21 mouse cellular contexts compared by ENCODE assay signal in genomic region chr10:3406280-3406679, GRCm38 (mm10). TPM values are rescaled to one million over a fixed set of nuclear protein-coding genes. Genes with fewer than 3 reads are reported as not detected.
DNase-seq lines count a peak whose midpoint lies in the region; ATAC-seq and TF ChIP-seq lines count a peak whose summit lies in the region.
"Had no signal": no experiment of that assay in that cellular context is flagged by ENCODE, and none has a peak within 500 bp of the region (broad histone marks: within the 10 kb centered on the region; RNA-seq: fewer than 3 reads in every experiment).

No protein-coding gene starts in this region.

- no peak overlapping the region for H3K27ac ChIP-seq in left cerebral cortex, adult 2 months
- H3K27ac ChIP-seq in forebrain, embryonic 10.5 days: no peak overlapping the region
- H3K27ac ChIP-seq: heart, embryonic 10.5 days; kidney, embryonic 15.5 days had no signal

- peak; percentile 24 for TF ChIP-seq CTCF in left cerebral cortex, adult 2 months (IDR thresholded peaks at IDR 0.05)
- peak; percentile 35 for TF ChIP-seq CTCF in Patski (IDR thresholded peaks at IDR 0.05)

- H3K4me3 ChIP-seq in left cerebral cortex, adult 2 months: no peak overlapping the region
- no peak overlapping the region for H3K4me3 ChIP-seq in forebrain, embryonic 10.5 days
- H3K4me3 ChIP-seq: heart, embryonic 10.5 days; kidney, embryonic 15.5 days had no signal

- ATAC-seq in Patski: no peak
- ATAC-seq: forebrain, postnatal 0 days had no signal

- DNase-seq in heart, adult 11 months: peak; percentile 70
- DNase-seq in heart, adult 9 months (ENCODE audit: low spot score in 2 of 2): no peak
- DNase-seq in left cerebral cortex, adult 2 months (ENCODE audit: extremely low spot score in 1 of 2, low spot score in 2 of 2): no peak
- DNase-seq in left cerebral cortex, adult 9 months (ENCODE audit: low spot score in 2 of 2): no peak
- DNase-seq in 416B (ENCODE audit: low read depth) (peak; percentile 1), Patski (ENCODE audit: low read depth, low spot score) (no peak)
- no peak for DNase-seq in forebrain, embryonic 10.5 days (ENCODE audit: extremely low spot score, low spot score)
- DNase-seq: adrenal gland, postnatal 14 days; B cell, adult 2 months; cerebellum, adult 9-10 months; forebrain, postnatal 0 days; gastrocnemius, postnatal 25 days; heart, postnatal 10 days; kidney, adult 11 months; lung, adult 2 months had no signal

- intact Hi-C loops in left cerebral cortex, adult 2 months (cut with DNase I): no loop called here

- WGBS in forebrain, embryonic 10.5 days: 84% methylated on average over 2 of the region's 2 CpGs

- H3K9me3 ChIP-seq in forebrain, embryonic 10.5 days: no peaks in the 10 kb centered on the region; the same call in 1 of the 2 replicates
- H3K9me3 ChIP-seq: G1E; heart, embryonic 10.5 days; kidney, embryonic 15.5 days had no signal

- H3K27me3 ChIP-seq in Patski: no peaks in the 10 kb centered on the region
- no peaks in the 10 kb centered on the region for H3K27me3 ChIP-seq in forebrain, embryonic 10.5 days (ENCODE audit: poor library complexity, severe bottlenecking)
- H3K27me3 ChIP-seq: CH12.LX; kidney, embryonic 15.5 days had no signal

- CTCF ChIA-PET in Patski (lab: Charles Lee): interaction anchor here (1.8 kb wide), 1 partner anchor 9 kb away, joined by 6 read pairs; no protein-coding TSS in a partner anchor

- H3K4me1 ChIP-seq in forebrain, embryonic 10.5 days: no peaks in the 10 kb centered on the region
- H3K4me1 ChIP-seq: kidney, embryonic 15.5 days had no signal

- in situ Hi-C loops in Patski (cut with MboI; ENCODE audit: low pct_unique_long_range_greater_than_20kb): no loop called here

- POLR2A ChIA-PET in Patski (lab: Charles Lee): no interaction called here

- H3K36me3 ChIP-seq in forebrain, embryonic 10.5 days (replicated peaks): no peaks in the 10 kb centered on the region
- H3K36me3 ChIP-seq: G1E; heart, embryonic 10.5 days; kidney, embryonic 15.5 days had no signal

RNA-seq across cellular contexts. Expression of gene Ppp1r14c, which starts 40.4 kb away (rescaled TPM):
- 10 to 100 TPM; 14.6 to 15.3 TPM for total RNA-seq in left cerebral cortex, adult 2 months (2021)
- polyA plus RNA-seq in Patski (2021): 4.2 TPM
- 1.3 and 1.5 TPM in 2 replicates for polyA plus RNA-seq in forebrain, embryonic 10.5 days (2016; fragmentation: Nextera tagmentation; extraction: Ambion mirVana)
- total RNA-seq: CH12.LX; liver, adult 2 months; monocyte, adult 5-6 weeks had no signal
- polyA plus RNA-seq: G1E; liver, adult 2 months had no signal

Comparison
In these comparisons a context has a peak if more than half of its experiments do, and no peak if none do; other contexts are left out.
1. DNase-seq: peak in heart, adult 11 months (single experiment) and 416B (single experiment); none in heart, adult 9 months (0 of 2), left cerebral cortex, adult 2 months (0 of 2), left cerebral cortex, adult 9 months (0 of 2), Patski (single experiment) and forebrain, embryonic 10.5 days (single experiment).